Mouse (Mus musculus): ENCODE measurements around the gene 1700122O11Rik. TPM values are rescaled to one million over a fixed set of nuclear protein-coding genes. Genes with fewer than 3 reads are reported as not detected.

1700122O11Rik gene
- polyA plus RNA-seq, 1 experiment from 2014 or later = not detected

DNA sequence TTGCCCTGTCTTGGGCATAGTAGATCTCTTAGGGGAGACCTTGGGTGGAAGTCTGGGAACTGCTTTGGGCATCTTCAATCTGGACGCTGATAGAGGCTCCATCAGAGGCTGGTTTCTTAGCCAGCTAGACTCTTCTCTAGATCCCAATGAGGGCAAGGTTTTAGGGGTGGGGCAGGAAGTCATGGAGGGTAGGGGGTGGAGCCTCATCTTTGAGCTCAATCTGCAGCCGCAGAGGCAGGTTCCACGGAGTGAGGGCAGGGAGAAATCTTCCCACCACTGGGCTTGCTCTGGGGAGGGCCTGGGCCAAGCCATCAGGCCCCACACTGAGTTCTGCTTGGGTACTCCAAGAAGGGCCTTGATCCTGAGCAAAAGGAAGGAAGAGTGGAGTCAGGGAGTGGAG lies 1.2 kb downstream of the 1700122O11Rik start:
- 83% methylated on average over 3 of the region's 3 CpGs for WGBS
- no peaks in the 10 kb centered on the region for H3K9me3 ChIP-seq (ENCODE audit: control insufficient read depth, low read length)
- no peak overlapping the region for H3K4me2 ChIP-seq (ENCODE audit: low read length)
- H3K4me3 ChIP-seq (replicated peaks; ENCODE audit: low read depth, low read length) = no peak overlapping the region
- ATAC-seq (ENCODE audit: low FRiP score, low TSS enrichment) (no peak), DNase-seq (no peak)
- 0 out of 2 replicates have a peak, but pooled peaks cover 3% of the 10 kb centered on the region for H3K27me3 ChIP-seq (ENCODE audit: control insufficient read depth, insufficient read depth, low read length)
- H3K36me3 ChIP-seq (ENCODE audit: control insufficient read depth, insufficient read depth, low read length) = no peaks in the 10 kb centered on the region
- H3K4me1 ChIP-seq (ENCODE audit: control insufficient read depth, insufficient read depth, low read length) = peaks cover 14% of the 10 kb centered on the region
- no peak overlapping the region for H3K27ac ChIP-seq (replicated peaks; ENCODE audit: low read depth, low read length)
- no peak overlapping the region for H3K9ac ChIP-seq (replicated peaks; ENCODE audit: low read length)

DNA sequence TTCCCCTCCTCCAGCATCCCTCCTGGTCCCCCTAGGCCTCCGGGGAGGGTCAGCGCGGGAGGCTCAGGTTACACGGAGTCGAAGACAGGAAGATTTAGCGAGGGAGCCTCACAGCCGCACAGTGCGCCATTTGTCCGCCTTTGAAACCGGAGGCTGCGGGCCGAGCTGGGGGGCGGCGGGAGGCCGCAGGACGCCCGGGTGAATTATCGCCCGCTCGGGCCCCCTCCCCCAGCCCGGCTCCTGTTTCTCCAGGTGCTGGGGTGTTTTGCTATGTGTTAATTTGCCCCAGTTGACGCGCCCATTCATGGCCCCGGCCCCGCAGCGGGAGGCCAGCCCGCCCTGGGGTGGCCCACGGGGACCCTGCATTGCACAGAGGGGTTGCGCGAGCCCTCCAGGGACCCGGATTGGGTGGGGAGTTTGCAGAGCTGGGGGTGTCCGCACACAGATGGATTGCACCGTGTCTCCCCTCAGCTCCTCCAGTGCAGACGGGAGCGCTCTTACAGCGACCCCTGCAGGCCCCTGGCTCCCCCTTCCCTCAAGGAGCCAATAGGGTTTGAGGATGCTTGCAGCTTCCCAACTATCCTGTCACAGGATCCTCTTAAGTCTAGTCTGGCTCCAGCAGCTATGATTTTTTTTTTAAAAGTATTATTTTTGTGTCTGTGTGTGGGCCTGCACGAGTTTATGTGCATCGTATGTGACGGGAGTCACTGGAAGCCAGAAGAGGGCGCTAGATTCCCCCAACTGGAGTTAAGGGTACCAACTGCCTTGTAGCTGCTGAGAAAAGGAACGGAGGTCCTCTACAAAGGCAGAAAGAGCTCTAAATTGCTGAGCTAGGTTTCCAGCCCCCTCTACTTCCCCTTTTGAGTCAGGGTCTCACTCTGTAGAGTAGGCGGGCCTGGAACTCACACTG lies 6.3 kb downstream of the 1700122O11Rik start:
- Histone ChIP-seq H3K4me1 (ENCODE audit: control insufficient read depth, insufficient read depth, low read length) (peaks cover 18% of the 10 kb centered on the region), H3K4me2 (ENCODE audit: low read length) (peak overlapping the region; percentile 71), H3K9me3 (ENCODE audit: control insufficient read depth, low read length) (no peaks in the 10 kb centered on the region), H3K27me3 (ENCODE audit: control insufficient read depth, insufficient read depth, low read length) (0 out of 2 replicates have a peak, but pooled peaks cover 7% of the 10 kb centered on the region), H3K36me3 (ENCODE audit: control insufficient read depth, insufficient read depth, low read length) (no peaks in the 10 kb centered on the region), H3K27ac (replicated peaks; ENCODE audit: low read depth, low read length) (no peak overlapping the region), H3K9ac (replicated peaks; ENCODE audit: low read length) (peak overlapping the region; percentile 40), H3K4me3 (replicated peaks; ENCODE audit: low read depth, low read length) (peak overlapping the region; percentile 34)
- DNase-seq = peak; percentile 68
- WGBS = 5% methylated on average over 42 of the region's 42 CpGs
- peak; percentile 31; the same call in 1 of the 2 replicates for ATAC-seq (ENCODE audit: low FRiP score, low TSS enrichment)

DNA sequence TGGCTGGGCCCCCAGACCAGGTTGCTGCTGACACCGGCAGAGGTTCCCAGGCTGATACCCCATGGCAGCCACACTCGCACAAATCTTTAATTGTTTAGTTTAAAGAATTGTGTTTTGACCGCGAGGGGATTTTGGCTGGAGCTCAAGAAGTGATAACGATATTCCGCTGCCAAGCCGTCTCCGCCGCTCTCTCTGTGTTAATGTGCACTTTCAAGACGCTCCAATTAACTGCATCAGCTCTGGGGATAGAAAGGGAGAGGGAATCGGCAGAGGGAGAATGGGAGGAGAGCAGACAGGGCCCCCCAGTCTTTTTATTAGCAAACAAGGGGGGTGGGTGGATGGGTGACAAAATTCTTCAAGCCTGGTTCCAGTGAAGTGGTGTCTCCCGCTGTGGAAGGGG lies 8.9 kb downstream of the 1700122O11Rik start:
- Histone ChIP-seq H3K4me2 (ENCODE audit: low read length) (no peak overlapping the region), H3K27ac (replicated peaks; ENCODE audit: low read depth, low read length) (0 out of 2 replicates have a peak overlapping the region, but pooled peaks have one; percentile 26), H3K36me3 (ENCODE audit: control insufficient read depth, insufficient read depth, low read length) (no peaks in the 10 kb centered on the region), H3K4me1 (ENCODE audit: control insufficient read depth, insufficient read depth, low read length) (peaks cover 18% of the 10 kb centered on the region), H3K4me3 (replicated peaks; ENCODE audit: low read depth, low read length) (no peak overlapping the region), H3K27me3 (ENCODE audit: control insufficient read depth, insufficient read depth, low read length) (0 out of 2 replicates have a peak, but pooled peaks cover 7% of the 10 kb centered on the region), H3K9me3 (ENCODE audit: control insufficient read depth, low read length) (no peaks in the 10 kb centered on the region), H3K9ac (replicated peaks; ENCODE audit: low read length) (no peak overlapping the region)
- WGBS = 9% methylated on average over 12 of the region's 12 CpGs
- DNase-seq (peak; percentile 70), ATAC-seq (ENCODE audit: low FRiP score, low TSS enrichment) (no peak)

DNA sequence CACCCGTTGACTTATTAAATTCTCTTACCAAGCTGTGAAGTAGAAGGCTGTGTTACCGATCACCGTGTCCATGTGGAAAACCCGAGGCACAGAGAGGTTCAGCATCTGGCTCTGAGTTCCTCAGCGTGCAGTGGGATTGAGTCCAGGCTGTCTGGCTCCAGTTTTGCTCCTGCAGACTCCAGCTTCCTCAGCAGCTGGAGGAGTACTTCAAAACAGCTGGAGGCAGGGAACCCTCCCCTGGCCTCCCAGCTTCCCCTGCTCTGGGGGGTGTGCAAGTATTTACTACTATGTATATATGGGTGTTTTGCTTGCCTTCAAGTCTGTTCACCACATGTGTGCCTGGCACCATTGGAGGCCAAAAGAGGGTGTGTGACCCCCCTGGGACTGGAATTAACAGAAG lies 9.8 kb downstream of the 1700122O11Rik start:
- H3K27me3 ChIP-seq (ENCODE audit: control insufficient read depth, insufficient read depth, low read length) = 0 out of 2 replicates have a peak, but pooled peaks cover 7% of the 10 kb centered on the region
- no peak overlapping the region for H3K9ac ChIP-seq (replicated peaks; ENCODE audit: low read length)
- H3K27ac ChIP-seq (replicated peaks; ENCODE audit: low read depth, low read length) = no peak overlapping the region
- no peak for DNase-seq
- H3K9me3 ChIP-seq (ENCODE audit: control insufficient read depth, low read length) = no peaks in the 10 kb centered on the region
- ATAC-seq (ENCODE audit: low FRiP score, low TSS enrichment) = no peak
- 91% methylated on average over 5 of the region's 5 CpGs for WGBS
- H3K4me3 ChIP-seq (replicated peaks; ENCODE audit: low read depth, low read length) = no peak overlapping the region
- peaks cover 18% of the 10 kb centered on the region for H3K4me1 ChIP-seq (ENCODE audit: control insufficient read depth, insufficient read depth, low read length)
- H3K36me3 ChIP-seq (ENCODE audit: control insufficient read depth, insufficient read depth, low read length) = no peaks in the 10 kb centered on the region
- H3K4me2 ChIP-seq (ENCODE audit: low read length) = no peak overlapping the region

DNA sequence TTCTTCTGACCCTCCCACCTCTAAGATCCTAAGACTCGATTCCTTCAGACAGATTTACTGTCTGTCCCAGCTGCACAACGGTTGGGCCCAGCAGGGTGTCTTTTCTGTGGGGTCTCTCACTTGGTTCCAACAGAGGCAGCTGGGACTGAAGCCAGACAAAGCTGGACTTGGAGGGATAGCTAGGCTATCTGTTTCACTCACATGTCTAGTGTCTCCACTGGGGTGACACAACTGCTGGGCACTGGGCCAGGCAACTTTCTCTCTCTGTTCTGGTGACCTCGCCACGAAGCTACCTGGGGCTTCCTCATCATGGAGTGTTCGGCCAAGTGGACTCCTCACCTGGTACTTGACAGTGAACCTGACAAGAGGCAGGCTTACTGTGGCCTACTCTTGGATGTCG lies 10.4 kb downstream of the 1700122O11Rik start:
- H3K27ac ChIP-seq (replicated peaks; ENCODE audit: low read depth, low read length) = no peak overlapping the region
- no peak overlapping the region for H3K4me2 ChIP-seq (ENCODE audit: low read length)
- peaks cover 21% of the 10 kb centered on the region for H3K4me1 ChIP-seq (ENCODE audit: control insufficient read depth, insufficient read depth, low read length)
- no peaks in the 10 kb centered on the region for H3K9me3 ChIP-seq (ENCODE audit: control insufficient read depth, low read length)
- 77% methylated on average over 6 of the region's 6 CpGs for WGBS
- no peak overlapping the region for H3K9ac ChIP-seq (replicated peaks; ENCODE audit: low read length)
- no peak overlapping the region for H3K4me3 ChIP-seq (replicated peaks; ENCODE audit: low read depth, low read length)
- DNase-seq (no peak), ATAC-seq (ENCODE audit: low FRiP score, low TSS enrichment) (no peak)
- no peaks in the 10 kb centered on the region for H3K36me3 ChIP-seq (ENCODE audit: control insufficient read depth, insufficient read depth, low read length)
- H3K27me3 ChIP-seq (ENCODE audit: control insufficient read depth, insufficient read depth, low read length) = 0 out of 2 replicates have a peak, but pooled peaks cover 7% of the 10 kb centered on the region

DNA sequence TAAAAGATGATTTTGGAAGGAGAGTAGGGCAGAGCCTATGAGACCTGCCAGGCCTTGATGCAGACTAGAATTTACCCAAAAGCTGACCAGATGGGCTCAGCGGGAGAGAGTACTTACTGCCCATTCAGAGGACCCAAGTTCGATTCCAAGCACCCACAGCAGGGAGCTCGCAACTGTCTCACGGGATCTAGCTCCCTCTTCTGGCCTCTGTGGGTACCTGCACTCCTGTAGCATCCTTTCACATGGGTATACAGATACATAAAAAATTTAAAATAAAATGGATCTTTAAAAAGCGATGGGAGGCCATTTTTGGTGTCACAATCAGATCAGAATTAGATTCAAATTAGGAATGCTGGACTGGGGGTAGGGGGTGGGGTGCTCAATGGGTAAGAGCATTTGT lies 11.1 kb downstream of the 1700122O11Rik start:
- no peaks in the 10 kb centered on the region for H3K36me3 ChIP-seq (ENCODE audit: control insufficient read depth, insufficient read depth, low read length)
- no peak overlapping the region for H3K27ac ChIP-seq (replicated peaks; ENCODE audit: low read depth, low read length)
- H3K4me3 ChIP-seq (replicated peaks; ENCODE audit: low read depth, low read length) = no peak overlapping the region
- no peak overlapping the region for H3K9ac ChIP-seq (replicated peaks; ENCODE audit: low read length)
- peaks cover 22% of the 10 kb centered on the region for H3K4me1 ChIP-seq (ENCODE audit: control insufficient read depth, insufficient read depth, low read length)
- H3K4me2 ChIP-seq (ENCODE audit: low read length) = no peak overlapping the region
- DNase-seq = no peak
- 97% methylated on average over 5 of the region's 5 CpGs for WGBS
- H3K27me3 ChIP-seq (ENCODE audit: control insufficient read depth, insufficient read depth, low read length) = 0 out of 2 replicates have a peak, but pooled peaks cover 5% of the 10 kb centered on the region
- no peak for ATAC-seq (ENCODE audit: low FRiP score, low TSS enrichment)
- no peaks in the 10 kb centered on the region for H3K9me3 ChIP-seq (ENCODE audit: control insufficient read depth, low read length)

DNA sequence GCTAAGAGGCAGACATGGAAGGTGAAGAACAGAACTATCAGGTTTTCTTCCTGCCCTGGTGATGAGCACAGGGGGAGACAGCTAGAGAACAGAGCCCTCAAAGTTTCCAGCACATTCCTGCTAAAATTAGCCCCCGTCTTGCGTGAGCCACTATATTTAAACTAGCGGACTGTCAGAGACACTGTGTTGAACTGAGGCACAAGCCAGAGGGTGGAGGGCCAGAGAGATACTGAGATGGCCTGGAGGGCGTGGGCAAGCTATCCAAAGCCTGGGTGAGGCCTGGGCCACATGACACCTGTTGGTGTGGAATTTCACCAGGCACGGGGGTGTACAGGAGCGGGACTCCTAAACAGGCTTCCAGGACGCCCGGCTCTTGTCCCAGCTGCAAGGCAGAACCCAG lies 14.0 kb downstream of the 1700122O11Rik start:
- no peaks in the 10 kb centered on the region for H3K9me3 ChIP-seq (ENCODE audit: control insufficient read depth, low read length)
- H3K4me2 ChIP-seq (ENCODE audit: low read length) = no peak overlapping the region
- DNase-seq = no peak
- ATAC-seq (ENCODE audit: low FRiP score, low TSS enrichment) = no peak
- H3K27me3 ChIP-seq (ENCODE audit: control insufficient read depth, insufficient read depth, low read length) = no peaks in the 10 kb centered on the region
- no peaks in the 10 kb centered on the region for H3K36me3 ChIP-seq (ENCODE audit: control insufficient read depth, insufficient read depth, low read length)
- no peak overlapping the region for H3K27ac ChIP-seq (replicated peaks; ENCODE audit: low read depth, low read length)
- no peak overlapping the region for H3K4me3 ChIP-seq (replicated peaks; ENCODE audit: low read depth, low read length)
- peaks cover 4% of the 10 kb centered on the region for H3K4me1 ChIP-seq (ENCODE audit: control insufficient read depth, insufficient read depth, low read length)
- H3K9ac ChIP-seq (replicated peaks; ENCODE audit: low read length) = no peak overlapping the region
- 84% methylated on average over 8 of the region's 8 CpGs for WGBS

DNA sequence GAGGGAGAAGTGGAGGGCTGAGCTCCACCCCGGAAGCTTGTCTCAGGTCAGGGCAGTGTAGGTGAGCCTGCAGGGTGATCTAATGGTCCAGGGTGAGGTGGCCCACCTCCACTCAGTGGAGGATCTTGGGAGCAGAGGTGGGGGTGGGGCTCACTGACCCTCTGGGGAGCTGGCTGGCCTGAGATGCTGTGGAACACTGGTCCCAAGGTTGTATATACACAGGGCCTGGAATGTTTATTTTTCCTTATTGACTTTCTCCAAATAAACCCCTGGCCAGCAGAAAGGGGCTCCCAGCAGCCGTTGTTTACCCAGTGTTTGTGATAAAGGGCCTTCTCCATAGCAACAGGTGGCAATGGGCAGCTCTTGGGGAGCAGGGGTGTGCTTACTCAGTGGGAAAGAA lies 18.5 kb downstream of the 1700122O11Rik start:
- Histone ChIP-seq H3K9me3 (ENCODE audit: control insufficient read depth, low read length) (no peaks in the 10 kb centered on the region), H3K4me2 (ENCODE audit: low read length) (no peak overlapping the region), H3K27ac (replicated peaks; ENCODE audit: low read depth, low read length) (no peak overlapping the region), H3K4me3 (replicated peaks; ENCODE audit: low read depth, low read length) (no peak overlapping the region), H3K36me3 (ENCODE audit: control insufficient read depth, insufficient read depth, low read length) (no peaks in the 10 kb centered on the region), H3K4me1 (ENCODE audit: control insufficient read depth, insufficient read depth, low read length) (peaks cover 8% of the 10 kb centered on the region; the same call in 1 of the 2 replicates), H3K27me3 (ENCODE audit: control insufficient read depth, insufficient read depth, low read length) (no peaks in the 10 kb centered on the region; the same call in 1 of the 2 replicates), H3K9ac (replicated peaks; ENCODE audit: low read length) (no peak overlapping the region)
- ATAC-seq (ENCODE audit: low FRiP score, low TSS enrichment) (no peak; the same call in 1 of the 2 replicates), DNase-seq (no peak)
- WGBS = 40% methylated on average over 2 of the region's 2 CpGs
